8 mouse cellular contexts compared by ENCODE assay signal in the genomic region with DNA sequence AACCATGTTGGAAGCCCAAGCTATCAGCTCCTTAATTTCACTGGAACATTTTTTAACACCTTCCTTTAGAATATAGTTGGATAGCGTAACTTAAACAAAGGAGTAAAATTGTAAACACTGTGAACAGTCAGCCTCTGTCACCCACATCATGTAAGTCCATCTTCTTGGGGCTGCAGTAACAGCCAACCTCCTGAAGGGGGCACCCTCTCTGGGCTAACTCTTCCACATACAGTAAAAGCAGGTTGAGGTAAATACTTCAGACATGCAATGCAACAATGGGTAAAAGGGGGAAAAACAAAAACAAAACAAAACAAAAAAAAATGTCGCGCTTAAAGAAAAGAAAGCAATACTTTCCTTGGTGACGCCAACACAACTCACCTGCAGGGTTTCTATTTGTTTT.
DNase-seq lines count a peak whose midpoint lies in the region; ATAC-seq and TF ChIP-seq lines count a peak whose summit lies in the region.

No protein-coding gene starts in this region.

- intact Hi-C loops in heart, adult 2 months (cut with DNase I): loop anchor here (5.0 kb wide), 1 partner anchor 267 kb away; no protein-coding TSS in a partner anchor
- intact Hi-C loops in left cerebral cortex, postnatal 36 days (cut with DNase I): loop anchor here (5.0 kb wide), 1 partner anchor 267 kb away; no protein-coding TSS in a partner anchor

- H3K9ac ChIP-seq in heart, adult 2 months (ENCODE audit: low read depth, low read length): no peak overlapping the region
- no peak overlapping the region for H3K9ac ChIP-seq in liver, postnatal 0 days (replicated peaks)

- no peak for DNase-seq in heart, adult 2 months
- DNase-seq in heart, postnatal 4 days: no peak
- DNase-seq in A20 (ENCODE audit: low read depth, low spot score): peak; percentile 63
- DNase-seq in T-cell, adult 2 months (ENCODE audit: low spot score): peak; percentile 50
- DNase-seq in liver, postnatal 0 days: peak; percentile 38
- DNase-seq in left cerebral cortex, postnatal 36 days (ENCODE audit: low spot score in 2 of 2): no peak
- no peak for DNase-seq in left cerebral cortex, adult 18-20 months (ENCODE audit: low spot score in 2 of 2)

- TF ChIP-seq EP300 in heart, adult 2 months (IDR thresholded peaks at IDR 0.05; ENCODE audit: insufficient read depth, low read depth, low read length): no peak
- no peak for TF ChIP-seq EP300 in liver, postnatal 0 days (IDR thresholded peaks at IDR 0.05; ENCODE audit: low read depth)

- H3K79me2 ChIP-seq in heart, adult 2 months (replicated peaks; ENCODE audit: control insufficient read depth, insufficient read depth, low read length): no peaks in the 10 kb centered on the region

- TF ChIP-seq CTCF in heart, adult 2 months (IDR thresholded peaks at IDR 0.05): peak; percentile 89
- peak; percentile 83 for TF ChIP-seq CTCF in liver, postnatal 0 days (IDR thresholded peaks at IDR 0.05; ENCODE audit: low read depth)

- no peak overlapping the region for H3K4me2 ChIP-seq in liver, postnatal 0 days (ENCODE audit: low read depth, low read length)

- no peaks in the 10 kb centered on the region for H3K36me3 ChIP-seq in heart, adult 2 months (ENCODE audit: control insufficient read depth, insufficient read depth, low read length)
- peaks cover 63% of the 10 kb centered on the region for H3K36me3 ChIP-seq in liver, postnatal 0 days (replicated peaks; ENCODE audit: insufficient read depth, low read length)

- ATAC-seq in liver, postnatal 0 days: no peak
- no peak for ATAC-seq in cerebellum, adult (ENCODE audit: insufficient number of reproducible peaks, low FRiP score, low TSS enrichment)

- H3K4me1 ChIP-seq in heart, adult 2 months (ENCODE audit: control insufficient read depth, insufficient read depth, low read length): no peaks in the 10 kb centered on the region
- H3K4me1 ChIP-seq in liver, postnatal 0 days (ENCODE audit: insufficient read depth): no peaks in the 10 kb centered on the region

- no peak overlapping the region for H3K27ac ChIP-seq in heart, adult 2 months
- H3K27ac ChIP-seq in liver, postnatal 0 days (ENCODE audit: low read depth): no peak overlapping the region

- no peaks in the 10 kb centered on the region for H3K9me3 ChIP-seq in liver, postnatal 0 days (ENCODE audit: low read length)

- H3K4me3 ChIP-seq in heart, adult 2 months: no peak overlapping the region
- no peak overlapping the region for H3K4me3 ChIP-seq in liver, postnatal 0 days (ENCODE audit: low read depth, low read length)

- 95% methylated on average over 4 of the region's 4 CpGs for WGBS in heart, adult 2 months
- 92% methylated on average over 4 of the region's 4 CpGs for WGBS in liver, postnatal 0 days (ENCODE audit: insufficient replicate concordance)

- H3K27me3 ChIP-seq in heart, adult 2 months (ENCODE audit: control insufficient read depth, insufficient read depth, low read length): no peaks in the 10 kb centered on the region
- no peaks in the 10 kb centered on the region for H3K27me3 ChIP-seq in liver, postnatal 0 days (ENCODE audit: insufficient read depth, low read length)

- no peak for TF ChIP-seq POLR2A in heart, adult 2 months (IDR thresholded peaks at IDR 0.05; ENCODE audit: insufficient read depth, low read depth, low read length)

Comparison
In these comparisons a context has a peak if more than half of its experiments do, and no peak if none do; other contexts are left out.
1. DNase-seq: peak in A20 (single experiment), T-cell, adult 2 months (single experiment) and liver, postnatal 0 days (single experiment); none in heart, adult 2 months (0 of 2), heart, postnatal 4 days (single experiment), left cerebral cortex, postnatal 36 days (0 of 2) and left cerebral cortex, adult 18-20 months (0 of 2).